Mouse (Mus musculus): ENCODE results near the gene 1600012H06Rik. TPM values are rescaled to one million over a fixed set of nuclear protein-coding genes. Genes with fewer than 3 reads are reported as not detected.
"Not testable (repeated sequence)": the region's sequence is repeated elsewhere in the genome, so short reads cannot be mapped to it uniquely, and the experiment has no call there.

1600012H06Rik gene
- polyA plus RNA-seq, 1 experiment from 2014 or later, result 11.9 TPM

- Histone ChIP-seq H3K36me3 (replicated peaks) (peaks cover 37% of the 10 kb centered on the region), H3K9me3 (replicated peaks) (no peaks in the 10 kb centered on the region), H3K9ac (no peak overlapping the region), H3K27ac (replicated peaks) (no peak overlapping the region), H3K4me2 (peak overlapping the region; percentile 96), H3K27me3 (no peaks in the 10 kb centered on the region), H3K4me3 (replicated peaks) (peak overlapping the region; percentile 77; the same call in 1 of the 2 replicates), H3K4me1 (replicated peaks) (peaks cover 27% of the 10 kb centered on the region)
- ATAC-seq (ENCODE audit: insufficient read depth), result no peak
- 89% methylated on average over 1 of the region's 1 CpGs for WGBS (ENCODE audit: insufficient replicate concordance)
Measured at GRCm38 (mm10) chr17:14944551-14944950, 1.6 kb downstream of the 1600012H06Rik start.

- no peak overlapping the region for H3K9ac ChIP-seq
- no peaks in the 10 kb centered on the region for H3K27me3 ChIP-seq
- H3K36me3 ChIP-seq (replicated peaks), result peaks cover 81% of the 10 kb centered on the region
- H3K4me2 ChIP-seq, result no peak overlapping the region
- 75% methylated on average over 7 of the region's 7 CpGs for WGBS (ENCODE audit: insufficient replicate concordance)
- no peaks in the 10 kb centered on the region for H3K9me3 ChIP-seq (replicated peaks)
- H3K4me1 ChIP-seq (replicated peaks), result peaks cover 20% of the 10 kb centered on the region
- ATAC-seq (ENCODE audit: insufficient read depth), result no peak
- H3K4me3 ChIP-seq (replicated peaks), result no peak overlapping the region
- H3K27ac ChIP-seq (replicated peaks), result no peak overlapping the region
Measured at GRCm38 (mm10) chr17:14949161-14949827, 6.3 kb downstream of the 1600012H06Rik start.

- Histone ChIP-seq H3K9me3 (replicated peaks) (no peaks in the 10 kb centered on the region), H3K36me3 (replicated peaks) (peaks cover 77% of the 10 kb centered on the region), H3K4me3 (replicated peaks) (no peak overlapping the region), H3K4me2 (no peak overlapping the region), H3K27ac (replicated peaks) (0 out of 2 replicates have a peak overlapping the region, but pooled peaks have one; percentile 21), H3K27me3 (no peaks in the 10 kb centered on the region), H3K4me1 (replicated peaks) (peaks cover 20% of the 10 kb centered on the region), H3K9ac (no peak overlapping the region)
- ATAC-seq (ENCODE audit: insufficient read depth), result peak; percentile 58; the same call in 1 of the 2 replicates
- 66% methylated on average over 8 of the region's 8 CpGs for WGBS (ENCODE audit: insufficient replicate concordance)
Measured at GRCm38 (mm10) chr17:14953452-14953851, 10.5 kb downstream of the 1600012H06Rik start.

- no peak for ATAC-seq (ENCODE audit: insufficient read depth)
- Histone ChIP-seq H3K36me3 (replicated peaks) (peaks cover 32% of the 10 kb centered on the region), H3K27me3 (no peaks in the 10 kb centered on the region), H3K4me2 (peak overlapping the region; percentile 78), H3K9ac (0 out of 2 replicates have a peak overlapping the region, but pooled peaks have one; percentile 23), H3K9me3 (replicated peaks) (no peaks in the 10 kb centered on the region), H3K27ac (replicated peaks) (peak overlapping the region; percentile 45; the same call in 1 of the 2 replicates), H3K4me1 (replicated peaks) (peaks cover 29% of the 10 kb centered on the region), H3K4me3 (replicated peaks) (peak overlapping the region; percentile 80)
- 32% methylated on average over 5 of the region's 5 CpGs for WGBS (ENCODE audit: insufficient replicate concordance)
Measured at GRCm38 (mm10) chr17:14958686-14959327, 15.8 kb downstream of the 1600012H06Rik start.

- peak overlapping the region; percentile 57 for H3K9ac ChIP-seq
- no peaks in the 10 kb centered on the region for H3K27me3 ChIP-seq
- peaks cover 22% of the 10 kb centered on the region for H3K36me3 ChIP-seq (replicated peaks)
- peak overlapping the region; percentile 80 for H3K4me3 ChIP-seq (replicated peaks)
- peak overlapping the region; percentile 62; the same call in 1 of the 2 replicates for H3K27ac ChIP-seq (replicated peaks)
- 16% methylated on average over 3 of the region's 3 CpGs for WGBS (ENCODE audit: insufficient replicate concordance)
- H3K9me3 ChIP-seq (replicated peaks), result no peaks in the 10 kb centered on the region
- peak overlapping the region; percentile 78 for H3K4me2 ChIP-seq
- peaks cover 24% of the 10 kb centered on the region for H3K4me1 ChIP-seq (replicated peaks)
- ATAC-seq (ENCODE audit: insufficient read depth), result no peak; the same call in 1 of the 2 replicates
Measured at GRCm38 (mm10) chr17:14959979-14960378, 17.0 kb downstream of the 1600012H06Rik start.

GRCm38 (mm10) chr17:14960520-14960919 lies 17.5 kb downstream of the 1600012H06Rik start:
- Histone ChIP-seq H3K4me3 (replicated peaks) (peak overlapping the region; percentile 80), H3K4me1 (replicated peaks) (peaks cover 24% of the 10 kb centered on the region), H3K27me3 (no peaks in the 10 kb centered on the region), H3K27ac (replicated peaks) (peak overlapping the region; percentile 89), H3K9me3 (replicated peaks) (no peaks in the 10 kb centered on the region), H3K4me2 (peak overlapping the region; percentile 80), H3K36me3 (replicated peaks) (peaks cover 20% of the 10 kb centered on the region), H3K9ac (peak overlapping the region; percentile 92)
- peak; percentile 23 for ATAC-seq (ENCODE audit: insufficient read depth)
- WGBS (ENCODE audit: insufficient replicate concordance), result under 1% methylated on average over 21 of the region's 23 CpGs

- H3K27me3 ChIP-seq; H3K9me3 ChIP-seq (replicated peaks): not testable (repeated sequence)
- Histone ChIP-seq H3K4me1 (replicated peaks) (peaks cover 24% of the 10 kb centered on the region), H3K27ac (replicated peaks) (peak within 1 kb of the TSS; percentile 89), H3K9ac (peak within 1 kb of the TSS; percentile 92), H3K36me3 (replicated peaks) (peaks cover 20% of the 10 kb centered on the region), H3K4me3 (replicated peaks) (peak within 1 kb of the TSS; percentile 80), H3K4me2 (peak within 1 kb of the TSS; percentile 80)
- under 1% methylated on average over 51 of the region's 100 CpGs for WGBS (ENCODE audit: insufficient replicate concordance)
- ATAC-seq (ENCODE audit: insufficient read depth), result peak; percentile 75
Measured at GRCm38 (mm10) chr17:14960951-14961556, 18.1 kb downstream of the 1600012H06Rik start, which contains the start of gene Phf10. Gene Phf10, minus strand, starts transcription at chr17:14961273.

GRCm38 (mm10) chr17:14961557-14962154 lies 18.7 kb downstream of the 1600012H06Rik start:
- not testable (repeated sequence) for H3K9me3 ChIP-seq (replicated peaks); H3K27me3 ChIP-seq; H3K4me2 ChIP-seq; H3K9ac ChIP-seq; H3K27ac ChIP-seq (replicated peaks); H3K4me3 ChIP-seq (replicated peaks)
- peak; percentile 53 for ATAC-seq (ENCODE audit: insufficient read depth)
- Histone ChIP-seq H3K4me1 (replicated peaks) (peaks cover 24% of the 10 kb centered on the region), H3K36me3 (replicated peaks) (peaks cover 14% of the 10 kb centered on the region; the same call in 1 of the 2 replicates)
- no CpG with 5 or more reads among the region's 44 CpGs for WGBS (ENCODE audit: insufficient replicate concordance)

GRCm38 (mm10) chr17:14968373-14968913 lies 25.5 kb downstream of the 1600012H06Rik start:
- not testable (repeated sequence) for H3K36me3 ChIP-seq (replicated peaks); H3K4me2 ChIP-seq; H3K4me3 ChIP-seq (replicated peaks); H3K9ac ChIP-seq; H3K4me1 ChIP-seq (replicated peaks); H3K27ac ChIP-seq (replicated peaks); H3K27me3 ChIP-seq; H3K9me3 ChIP-seq (replicated peaks)
- ATAC-seq (ENCODE audit: insufficient read depth), result peak; percentile 79
- WGBS (ENCODE audit: insufficient replicate concordance), result no CpG with 5 or more reads among the region's 6 CpGs

- not testable (repeated sequence) for ATAC-seq (ENCODE audit: insufficient read depth); H3K27me3 ChIP-seq; H3K4me1 ChIP-seq (replicated peaks); H3K9me3 ChIP-seq (replicated peaks); H3K27ac ChIP-seq (replicated peaks); H3K36me3 ChIP-seq (replicated peaks); H3K9ac ChIP-seq
- WGBS (ENCODE audit: insufficient replicate concordance), result 0% methylated on average over 4 of the region's 7 CpGs
- peak overlapping the region; percentile 46; the same call in 1 of the 2 replicates for H3K4me2 ChIP-seq
- peak overlapping the region; percentile 35 for H3K4me3 ChIP-seq (replicated peaks)
Measured at GRCm38 (mm10) chr17:14977718-14978361, 34.9 kb downstream of the 1600012H06Rik start.

Data from liver, embryonic 15.5 days (tissue).